Mouse (Mus musculus) testis, postnatal 10 days (tissue): ENCODE data around the gene Cacna2d3.

Experiments
- DNase-seq: peaks from one replicate; pipeline ENCODE4 v3.0.0; 2021; ENCODE audit warnings: low spot score

Gene Cacna2d3

DNA sequence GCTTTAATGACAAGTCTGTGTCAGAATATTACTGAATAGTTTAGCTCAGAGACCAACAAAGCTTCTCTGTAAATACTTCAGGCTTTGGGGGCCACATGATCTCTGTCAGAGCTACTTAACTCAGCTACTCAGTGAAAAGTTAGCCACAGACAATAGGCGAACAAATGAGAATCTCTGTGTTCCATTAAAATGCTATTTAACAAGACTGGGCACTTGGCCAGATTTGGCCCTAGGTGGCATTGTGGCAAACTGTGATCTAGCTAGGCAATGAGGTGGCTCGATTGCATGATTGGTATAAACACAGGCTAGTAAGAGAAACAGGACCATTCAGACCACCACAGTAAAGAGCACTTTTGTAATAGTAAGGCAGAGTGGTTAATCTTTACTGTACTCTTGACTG, 478.1 kb downstream of the Cacna2d3 start:
- no peak for DNase-seq

GRCm38 (mm10) chr14:29238446-29238845, 483.2 kb downstream of the Cacna2d3 start:
- DNase-seq, result no peak

- no peak for DNase-seq
Measured at GRCm38 (mm10) chr14:29228976-29229716, 492.5 kb downstream of the Cacna2d3 start.

DNA sequence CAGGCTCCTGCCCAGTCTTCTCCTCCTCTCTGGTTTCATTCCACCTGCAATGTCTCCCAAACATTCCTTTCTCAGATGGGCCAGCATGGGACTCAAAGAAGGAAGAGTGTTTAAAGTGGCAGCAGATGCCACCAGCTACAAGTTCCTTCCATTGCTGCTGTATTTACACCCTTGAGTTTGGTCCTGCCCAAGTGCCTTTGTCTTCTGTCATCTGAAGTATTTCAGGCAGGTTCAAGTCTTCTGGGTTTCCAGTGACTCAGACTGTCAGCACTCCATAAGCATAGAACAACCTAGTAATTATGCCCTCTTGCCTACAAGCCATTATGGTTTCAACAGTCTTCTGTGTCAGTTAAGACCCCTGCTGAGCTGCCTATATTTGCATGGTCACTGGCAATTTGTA, 493.2 kb downstream of the Cacna2d3 start:
- DNase-seq, result no peak

- DNase-seq, result no peak
Measured at GRCm38 (mm10) chr14:29227959-29228358, 493.7 kb downstream of the Cacna2d3 start.

GRCm38 (mm10) chr14:29225754-29226365, 495.8 kb downstream of the Cacna2d3 start:
- DNase-seq, result no peak

DNA sequence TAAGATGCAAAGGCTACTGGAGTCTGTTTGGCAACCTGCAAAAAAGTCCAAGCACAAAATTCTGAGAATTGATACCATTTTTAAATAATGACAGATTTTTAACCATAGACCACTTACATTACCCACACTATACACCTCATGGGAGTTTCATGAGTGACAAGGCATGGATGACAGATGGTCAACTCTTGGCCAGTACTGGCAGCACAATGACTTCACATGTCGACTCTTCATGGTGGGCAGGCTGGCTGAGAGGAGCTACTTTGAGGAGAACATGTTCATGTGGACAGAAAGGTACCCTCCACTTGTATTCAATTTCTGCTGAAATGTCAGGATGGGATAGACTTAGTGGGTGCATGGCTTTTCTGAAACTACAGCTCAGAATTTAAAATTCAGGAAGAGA, 498.7 kb downstream of the Cacna2d3 start:
- DNase-seq, result no peak

GRCm38 (mm10) chr14:29222191-29222882, 499.3 kb downstream of the Cacna2d3 start:
- DNase-seq, result no peak

- DNase-seq, result no peak
Measured at GRCm38 (mm10) chr14:29216106-29216505, 505.6 kb downstream of the Cacna2d3 start.

DNA sequence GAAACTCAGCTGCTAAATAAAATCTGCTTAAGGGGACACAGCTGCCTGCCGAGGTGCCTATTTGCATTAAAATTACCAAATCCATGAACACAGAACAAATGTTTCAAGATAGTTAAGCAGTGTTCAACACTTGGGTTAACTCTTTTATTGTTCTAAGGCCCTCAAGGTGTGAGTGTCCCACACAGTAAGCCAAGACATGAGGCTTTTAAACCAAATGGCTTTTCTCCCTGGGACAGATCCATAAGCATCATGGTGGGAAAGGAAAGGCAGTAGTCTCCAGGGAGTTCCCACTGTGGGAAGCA, 516.7 kb downstream of the Cacna2d3 start:
- DNase-seq, result no peak

DNA sequence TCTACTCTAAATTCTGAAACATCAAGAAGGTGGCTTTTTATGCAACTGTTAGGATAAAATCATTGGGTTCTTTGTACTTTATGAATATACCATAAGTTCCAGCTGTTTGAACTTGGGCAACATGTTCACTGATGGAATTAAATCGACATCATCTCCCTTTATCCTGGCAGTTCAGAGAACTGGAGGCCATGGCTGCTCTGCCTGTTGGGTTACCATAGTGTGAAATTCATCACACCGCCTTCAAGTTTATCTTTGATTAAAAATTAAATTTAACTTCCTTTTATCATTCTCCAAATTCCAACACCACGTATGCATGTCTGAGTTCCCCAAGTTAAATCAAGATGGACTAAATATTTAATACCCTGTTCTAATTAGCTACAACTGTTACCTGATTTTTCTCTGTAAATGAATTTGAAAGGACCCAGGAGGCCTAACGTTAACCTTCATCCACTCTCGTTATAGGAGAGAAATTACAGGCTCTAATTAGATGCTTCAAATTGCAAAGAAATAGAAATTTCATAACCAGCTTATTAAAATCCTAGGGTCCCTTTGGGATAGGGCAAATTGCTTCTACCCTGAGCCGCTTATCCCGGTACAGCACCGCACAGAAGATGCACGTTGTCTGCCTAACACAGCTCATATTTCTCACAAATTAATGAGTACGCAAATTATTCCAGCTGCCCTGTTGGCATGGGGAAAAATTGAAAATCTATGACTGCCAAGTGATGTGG, 517.3 kb downstream of the Cacna2d3 start:
- DNase-seq, result no peak

- DNase-seq, result no peak
Measured at GRCm38 (mm10) chr14:29196171-29196570, 525.5 kb downstream of the Cacna2d3 start.

DNA sequence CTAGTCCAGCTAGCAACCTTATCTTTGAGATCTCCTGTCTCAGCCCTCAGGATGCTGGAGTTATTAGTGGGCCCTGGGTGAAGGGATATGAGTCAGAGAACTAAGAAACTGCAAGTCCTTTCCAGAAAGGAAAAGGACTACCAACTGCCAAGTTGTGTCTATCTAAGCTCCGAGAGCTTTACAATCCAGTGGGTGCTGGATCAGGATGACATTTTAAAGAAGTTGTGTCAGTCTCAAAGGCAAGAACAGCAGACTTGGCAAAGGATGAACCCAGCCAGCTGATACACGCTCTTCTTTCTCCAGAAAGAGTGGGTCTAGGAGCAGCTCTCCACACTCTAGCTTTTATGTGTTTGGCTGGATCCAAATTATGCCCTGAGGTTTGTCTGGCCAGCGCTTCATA, 530.2 kb downstream of the Cacna2d3 start:
- DNase-seq, result no peak

GRCm38 (mm10) chr14:29183730-29184129, 537.9 kb downstream of the Cacna2d3 start:
- DNase-seq, result no peak

DNA sequence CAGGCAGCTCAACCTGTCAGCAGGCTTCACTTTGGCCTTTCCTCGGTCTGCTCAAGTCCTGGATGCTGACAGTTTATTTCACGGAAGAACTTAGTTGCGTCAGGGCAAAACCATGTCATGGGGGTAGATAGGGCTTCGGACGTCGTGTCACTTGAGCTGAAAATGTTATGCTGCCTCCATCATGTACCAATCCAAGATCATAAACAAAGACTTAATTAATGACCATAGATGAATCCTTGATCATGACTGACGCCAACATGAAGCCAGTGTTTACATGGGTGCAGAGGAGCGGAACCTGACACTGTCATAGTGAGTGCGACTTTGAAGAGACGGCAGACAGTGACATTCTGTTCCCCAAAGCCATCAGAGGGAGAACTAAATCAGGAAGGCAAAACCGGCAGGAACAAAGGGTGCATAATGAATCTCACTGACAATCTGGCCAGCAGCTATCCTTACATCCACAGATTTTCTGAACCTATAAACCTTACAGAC, 542.2 kb downstream of the Cacna2d3 start:
- no peak for DNase-seq

DNA sequence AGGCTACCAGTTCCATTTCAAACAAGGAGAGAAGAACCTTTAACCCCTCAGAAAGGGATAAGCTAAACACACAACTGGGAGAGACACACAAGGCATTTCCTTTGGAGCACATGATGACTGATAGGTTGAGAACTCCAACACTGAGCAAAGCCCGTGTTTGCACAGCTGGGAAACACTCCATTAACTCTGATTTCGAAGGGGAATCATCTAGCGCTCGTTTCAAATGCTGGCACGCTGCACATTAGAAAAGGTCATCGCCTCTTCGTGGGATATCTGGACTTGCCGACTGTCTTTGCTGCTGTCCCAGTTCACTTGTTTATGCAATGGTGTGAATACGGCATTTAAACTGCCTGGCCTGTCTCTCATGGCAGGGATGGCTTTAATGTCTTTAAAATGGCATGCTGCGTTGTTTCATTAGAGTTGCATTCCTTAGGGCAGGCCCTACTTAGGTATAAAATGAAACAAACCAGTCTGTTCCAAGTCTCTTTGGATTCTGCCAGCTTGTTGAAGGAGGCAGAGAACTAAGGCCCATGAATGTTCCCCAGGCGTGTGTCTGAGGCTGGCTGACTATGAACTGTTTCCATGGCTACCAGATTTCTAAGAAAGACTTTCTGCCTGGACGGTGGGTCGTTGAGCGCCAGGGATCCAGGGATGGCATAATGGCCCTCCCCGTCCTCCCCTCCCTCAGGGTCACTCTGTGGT, 542.8 kb downstream of the Cacna2d3 start:
- DNase-seq, result no peak

DNA sequence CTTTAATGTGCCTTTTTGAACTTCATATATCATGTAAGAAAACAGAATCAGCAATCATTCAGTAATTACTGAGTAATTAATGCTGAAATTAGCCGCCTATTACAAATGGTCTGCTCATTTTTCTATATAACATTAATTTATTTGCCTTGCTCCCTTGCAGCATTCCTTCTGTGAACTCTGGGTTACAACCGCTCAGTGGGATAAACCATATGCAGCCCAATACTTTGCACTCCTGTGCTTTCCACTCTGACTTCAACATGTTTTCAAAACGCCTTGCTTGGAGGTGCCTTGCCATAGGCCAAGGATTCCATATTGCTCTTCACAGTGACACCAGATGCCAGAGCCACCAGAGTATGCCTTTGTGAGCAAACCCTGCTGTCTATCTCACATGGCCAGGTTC, 546.9 kb downstream of the Cacna2d3 start:
- no peak for DNase-seq

- no peak for DNase-seq
Measured at GRCm38 (mm10) chr14:29172207-29172606, 549.5 kb downstream of the Cacna2d3 start.

DNA sequence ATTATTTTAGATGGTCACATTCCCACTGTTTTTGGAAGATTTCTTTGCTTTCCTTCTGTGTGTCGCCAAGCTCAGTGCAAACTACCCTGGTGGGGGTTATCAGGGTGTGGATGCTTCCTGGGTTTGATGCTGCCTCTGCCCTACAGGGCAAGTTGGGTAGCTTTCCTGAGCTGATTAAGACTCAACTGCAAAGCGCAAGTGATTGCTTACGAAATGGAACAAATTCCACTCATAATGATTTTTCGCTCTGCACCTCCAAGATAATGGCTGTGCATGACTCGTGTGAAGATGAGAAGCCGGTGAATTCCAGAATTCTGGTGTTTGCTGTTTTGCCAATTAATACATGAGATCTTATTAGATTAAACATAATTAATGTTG, 557.0 kb downstream of the Cacna2d3 start:
- no peak for DNase-seq

DNA sequence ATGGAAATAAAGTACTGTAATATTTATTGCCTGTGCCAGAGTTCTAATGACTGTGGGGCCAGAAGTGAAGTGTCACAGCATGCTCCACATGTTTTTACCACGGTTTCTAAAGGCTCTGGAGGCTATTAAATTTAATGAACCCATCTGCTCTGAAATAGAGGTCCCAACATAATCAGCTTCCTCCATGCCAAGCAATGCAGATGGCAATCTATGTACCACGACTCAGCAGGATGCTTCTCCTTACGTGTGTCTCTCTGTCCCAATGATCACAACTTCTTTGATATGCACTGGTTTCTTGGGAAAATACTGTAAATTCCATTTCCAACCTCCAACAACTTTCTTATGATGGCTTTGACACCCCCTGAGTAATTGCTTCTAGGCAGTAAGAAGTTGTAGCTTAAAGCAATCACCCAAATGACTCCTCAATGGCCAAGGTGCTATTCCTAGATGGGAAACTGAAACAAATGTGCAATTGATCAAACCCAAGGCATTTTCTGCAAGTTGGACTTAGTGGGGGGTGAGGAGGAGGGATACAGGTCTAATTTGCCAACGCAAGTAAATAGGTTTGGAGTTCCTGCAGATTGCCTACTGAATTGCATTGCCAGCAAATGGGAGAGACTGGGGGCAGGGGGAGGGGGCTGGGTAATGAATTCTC, 557.5 kb downstream of the Cacna2d3 start:
- no peak for DNase-seq

DNA sequence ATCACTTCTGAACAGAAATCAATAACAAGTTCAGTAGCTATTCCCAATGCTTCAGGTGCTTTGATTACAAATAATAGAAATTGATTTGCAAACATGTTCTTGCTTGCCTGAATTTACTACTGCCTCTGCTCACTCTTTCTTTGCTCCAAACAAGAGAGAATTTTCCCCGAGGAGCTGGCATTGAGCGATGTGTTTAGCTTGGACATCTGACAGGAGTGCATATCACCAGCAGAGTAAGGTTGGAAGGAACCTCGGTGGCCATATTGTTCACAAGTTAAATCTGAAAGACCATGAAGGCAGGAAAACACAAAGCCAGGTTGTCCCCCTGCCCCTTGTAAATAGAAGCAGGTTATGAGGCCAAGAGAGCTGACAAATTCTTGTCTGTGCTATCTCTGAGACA, 561.9 kb downstream of the Cacna2d3 start:
- no peak for DNase-seq

GRCm38 (mm10) chr14:29157096-29157495, 564.6 kb downstream of the Cacna2d3 start:
- DNase-seq, result no peak
